Mouse (Mus musculus) CH12.LX (cell line): Measurements from ENCODE around the gene Mef2a. TPM values are rescaled to one million over a fixed set of nuclear protein-coding genes. Genes with fewer than 3 reads are reported as not detected.

ENCODE experiments used
- DNase-seq: peaks from one replicate; pipeline ENCODE4 v3.0.0-alpha.2; 2013; ENCODE audit errors: extremely low read depth
- H3K27ac ChIP-seq: 2 replicates; pipeline ENCODE4 v1.5.1; 2012; ENCODE audit warnings: low read depth, mild to moderate bottlenecking, control low read depth, moderate library complexity; ENCODE audit not compliant: insufficient read depth
- H3K27me3 ChIP-seq: replicated peaks from 2 replicates; pipeline ENCODE3; 2012; ENCODE audit warnings: inconsistent platforms
- H3K36me3 ChIP-seq, 2 experiments: replicated peaks in 1 of 2; 2 replicates each; pipeline versions ENCODE3 to v1.6.1; 2012; ENCODE audit warnings: inconsistent platforms in 1 of 2, low read length in 1 of 2, mild to moderate bottlenecking in 1 of 2, mixed read lengths in 1 of 2, moderate library complexity in 1 of 2; ENCODE audit not compliant: control insufficient read depth in 1 of 2, insufficient read depth in 1 of 2
- H3K4me1 ChIP-seq, 2 experiments: 2 replicates each; pipeline ENCODE4 v1.6.1; 2012; ENCODE audit warnings: inconsistent platforms in 1 of 2, moderate library complexity in 1 of 2; ENCODE audit not compliant: insufficient read depth in 2 of 2, control insufficient read depth in 1 of 2
- H3K4me2 ChIP-seq: 2 replicates; pipeline ENCODE4 v1.6.1; 2012; ENCODE audit warnings: low read depth, mild to moderate bottlenecking, control low read depth; ENCODE audit not compliant: poor library complexity, insufficient read depth, severe bottlenecking
- H3K4me3 ChIP-seq, 3 experiments: fragments of 150-350 bp in 1 of 3; sonication (generic) in 1 of 3; replicated peaks in 1 of 3; 2 replicates each; pipeline versions ENCODE3 to v1.5.1; 2011 to 2012; ENCODE audit warnings: low read depth in 2 of 3, low read length in 2 of 3, mild to moderate bottlenecking in 2 of 3, moderate library complexity in 2 of 3, control low read depth in 1 of 3, improper control_type of control experiment in 1 of 3, inconsistent platforms in 1 of 3, mixed read lengths in 1 of 3; ENCODE audit not compliant: poor library complexity in 1 of 3
- H3K79me2 ChIP-seq: replicated peaks from 2 replicates; pipeline ENCODE4 v1.6.1; 2012; ENCODE audit warnings: mild to moderate bottlenecking, moderate library complexity; ENCODE audit not compliant: control insufficient read depth, poor library complexity, insufficient read depth, severe bottlenecking; ENCODE audit errors: extremely low read depth
- H3K9ac ChIP-seq: 2 replicates; pipeline ENCODE4 v1.6.1; 2012; ENCODE audit warnings: low read depth, mild to moderate bottlenecking, control low read depth, moderate library complexity; ENCODE audit not compliant: insufficient read depth
- H3K9me3 ChIP-seq: replicated peaks from 2 replicates; pipeline ENCODE3; 2012; ENCODE audit warnings: low read length, inconsistent platforms, mixed read lengths
- CHD1 ChIP-seq: IDR thresholded peaks from 2 replicates; pipeline ENCODE4 v1.6.1; 2012; ENCODE audit warnings: low read depth, low read length, improper control_type of control experiment, inconsistent platforms
- E2F4 ChIP-seq: IDR thresholded peaks from 2 replicates; pipeline ENCODE4 v1.6.1; 2011; ENCODE audit warnings: low read depth, low read length, improper control_type of control experiment; ENCODE audit not compliant: insufficient replicate concordance
- ELF1 ChIP-seq: IDR thresholded peaks from 2 replicates; pipeline ENCODE4 v1.6.1; 2014; ENCODE audit warnings: low read depth, mild to moderate bottlenecking, inconsistent platforms, low read length, improper control_type of control experiment
- EP300 ChIP-seq: IDR thresholded peaks from 2 replicates; pipeline ENCODE4 v1.6.1; 2011; ENCODE audit warnings: low read length, improper control_type of control experiment
- IRF4 ChIP-seq: IDR thresholded peaks from 2 replicates; pipeline ENCODE4 v1.6.1; 2014; ENCODE audit warnings: low read depth, mild to moderate bottlenecking, inconsistent platforms, low read length, improper control_type of control experiment
- JUND ChIP-seq: conservative IDR thresholded peaks from 2 replicates; pipeline ENCODE4 v1.6.1; 2011; ENCODE audit warnings: low read depth, low read length, improper control_type of control experiment
- KAT2A ChIP-seq: IDR thresholded peaks from 2 replicates; pipeline ENCODE4 v1.6.1; 2012; ENCODE audit warnings: low read length, improper control_type of control experiment, inconsistent platforms; ENCODE audit not compliant: insufficient replicate concordance
- MAX ChIP-seq: IDR thresholded peaks from 2 replicates; pipeline ENCODE4 v1.6.1; 2011; ENCODE audit warnings: low read length, improper control_type of control experiment
- MAZ ChIP-seq: IDR thresholded peaks from 2 replicates; pipeline ENCODE4 v1.6.1; 2012; ENCODE audit warnings: low read depth, mild to moderate bottlenecking, inconsistent platforms, low read length, improper control_type of control experiment, moderate library complexity
- MEF2A ChIP-seq: IDR thresholded peaks from 2 replicates; pipeline ENCODE4 v1.6.1; 2014; ENCODE audit warnings: low read depth, mild to moderate bottlenecking, inconsistent platforms, low read length, improper control_type of control experiment, borderline replicate concordance
- MYC ChIP-seq: IDR thresholded peaks from 2 replicates; pipeline ENCODE4 v1.6.1; 2011; ENCODE audit warnings: low read depth, mild to moderate bottlenecking, improper control_type of control experiment, low read length
- NELFE ChIP-seq: IDR thresholded peaks from 2 replicates; pipeline ENCODE4 v1.6.1; 2011; ENCODE audit warnings: low read depth, low read length, improper control_type of control experiment
- NRF1 ChIP-seq: IDR thresholded peaks from 2 replicates; pipeline ENCODE4 v1.6.1; 2014; ENCODE audit warnings: low read depth, mild to moderate bottlenecking, inconsistent platforms, low read length, improper control_type of control experiment, moderate library complexity
- POLR2AphosphoS2 ChIP-seq: IDR thresholded peaks from 2 replicates; pipeline ENCODE4 v1.6.1; 2011; ENCODE audit warnings: low read depth, low read length, improper control_type of control experiment
- SMC3 ChIP-seq: IDR thresholded peaks from 2 replicates; pipeline ENCODE4 v1.6.1; 2011; ENCODE audit warnings: low read depth, low read length, improper control_type of control experiment
- USF1 ChIP-seq: IDR thresholded peaks from 2 replicates; pipeline ENCODE4 v1.6.1; 2014; ENCODE audit warnings: low read depth, mild to moderate bottlenecking, inconsistent platforms, low read length, improper control_type of control experiment
- USF2 ChIP-seq: conservative IDR thresholded peaks from 2 replicates; pipeline ENCODE4 v1.6.1; 2011; ENCODE audit warnings: low read depth, low read length, improper control_type of control experiment
- dilution Hi-C: fragments of 300-500 bp; cut with MboI; formaldehyde crosslinking; loops from 2 replicates; pipeline ENCODE4 v1.14.3; 2020; ENCODE audit warnings: low sequenced_read_pairs; ENCODE audit not compliant: extremely low pct_unique_long_range_greater_than_20kb, extremely low pct_ligation_motif_present
- in situ Hi-C: fragments of 300-500 bp; cut with MboI; formaldehyde crosslinking; loops from 3 replicates; pipeline ENCODE4 v1.14.3; 2019; ENCODE audit warnings: low sequenced_read_pairs, low pct_ligation_motif_present, low pct_unique_long_range_greater_than_20kb, mixed read lengths
- polyA plus RNA-seq: library from polyadenylated mRNA; unstranded; fragments of >175 nt; gene quantifications from 2 replicates; pipeline ENCODE4 v1.2.1, GENCODE M21; 2012; ENCODE audit warnings: low read depth; ENCODE audit not compliant: insufficient read length
- total RNA-seq, 2 experiments: library from RNA; depleted of rRNA; stranded (reverse); fragments of 300-350 nt in 1 of 2; fragments of >200 nt in 1 of 2; gene quantifications; 2 replicates each; pipeline ENCODE4 v1.2.3; 2012 to 2014

Gene Mef2a
- total and polyA plus RNA-seq, 3 experiments, result 40.1 to 100 (median 42.2) TPM

- in situ Hi-C loops, result loop anchor here (25.0 kb wide), 2 partner anchors 135 to 285 kb away; partner anchors contain the start of gene Mef2a
- H3K4me3 ChIP-seq, result no peak overlapping the region
- dilution Hi-C loops, result no loop called here
Observed at GRCm38 (mm10) chr7:67227538-67227937, 145.1 kb downstream of the Mef2a start.

GRCm38 (mm10) chr7:67225943-67226625 lies 146.6 kb downstream of the Mef2a start:
- H3K36me3 ChIP-seq, result peaks cover 11 to 55% of the 10 kb centered on the region in 2 experiments
- dilution Hi-C loops, result no loop called here
- H3K4me1 ChIP-seq, result peaks cover 3 to 16% of the 10 kb centered on the region in 2 experiments; a peak in 3 of 4 replicates
- H3K4me3 ChIP-seq, result no peak overlapping the region
- in situ Hi-C loops, result loop anchor here (25.0 kb wide), 2 partner anchors 136 to 286 kb away; partner anchors contain the start of gene Mef2a
- no peak overlapping the region for H3K9ac ChIP-seq
- no peak overlapping the region for H3K27ac ChIP-seq
- TF ChIP-seq NELFE, result no peak
- no peak for TF ChIP-seq EP300
- no peak for TF ChIP-seq NRF1
- no peak for TF ChIP-seq MYC
- no peak for DNase-seq
- no peaks in the 10 kb centered on the region for H3K9me3 ChIP-seq
- no peaks in the 10 kb centered on the region for H3K79me2 ChIP-seq
- no peaks in the 10 kb centered on the region for H3K27me3 ChIP-seq
- no peak overlapping the region for H3K4me2 ChIP-seq

More at GRCm38 (mm10) chr7:67227538-67227937, 145.1 kb downstream of the Mef2a start:
- peaks cover 3 to 10% of the 10 kb centered on the region in 2 experiments; a peak in 3 of 4 replicates for H3K4me1 ChIP-seq
- H3K4me2 ChIP-seq, result no peak overlapping the region
- no peak for DNase-seq
- H3K9me3 ChIP-seq, result no peaks in the 10 kb centered on the region
- peaks cover 18 to 67% of the 10 kb centered on the region in 2 experiments for H3K36me3 ChIP-seq
- TF ChIP-seq KAT2A (no peak), USF2 (no peak), USF1 (no peak), E2F4 (no peak), CHD1 (no peak), NELFE (no peak), MAZ (no peak), MEF2A (no peak), MAX (no peak), IRF4 (no peak), JUND (no peak), SMC3 (no peak), POLR2AphosphoS2 (no peak), ELF1 (no peak)
- no peaks in the 10 kb centered on the region for H3K79me2 ChIP-seq
- H3K9ac ChIP-seq, result no peak overlapping the region
- H3K27me3 ChIP-seq, result no peaks in the 10 kb centered on the region
- no peak overlapping the region for H3K27ac ChIP-seq
